Mouse (Mus musculus) midbrain, embryonic 10.5 days (tissue): ENCODE measurements at regions not wholly inside any gene's neighbourhood (a gene's known extent, or its start where the extent isn't known, plus 50 kb on each side); places are given as distances from the start of the nearest gene placed in this dataset.
"Not testable (repeated sequence)": the region's sequence is repeated elsewhere in the genome, so short reads cannot be mapped to it uniquely, and the experiment has no call there.

ENCODE experiments used
- DNase-seq: peaks from one replicate; pipeline ENCODE4 v3.0.0-alpha.2; 2017; ENCODE audit warnings: low spot score
- H3K27ac ChIP-seq: fragments of 300-500 bp; sonication (generic); replicated peaks from 2 replicates; pipeline ENCODE4 v1.5.1; 2016; ENCODE audit warnings: mild to moderate bottlenecking
- H3K27me3 ChIP-seq: fragments of 300-500 bp; sonication (generic); 2 replicates; pipeline ENCODE4 v1.6.1; 2016; ENCODE audit warnings: low read depth, mild to moderate bottlenecking; ENCODE audit not compliant: poor library complexity, severe bottlenecking
- H3K36me3 ChIP-seq: fragments of 300-500 bp; sonication (generic); 2 replicates; pipeline ENCODE4 v1.6.1; 2016; ENCODE audit warnings: mild to moderate bottlenecking, moderate library complexity
- H3K4me1 ChIP-seq: fragments of 300-500 bp; sonication (generic); 2 replicates; pipeline ENCODE4 v1.6.1; 2016
- H3K4me3 ChIP-seq: fragments of 300-500 bp; sonication (generic); 2 replicates; pipeline ENCODE4 v1.5.1; 2016; ENCODE audit warnings: mild to moderate bottlenecking, moderate library complexity
- H3K9me3 ChIP-seq: fragments of 300-500 bp; sonication (generic); replicated peaks from 2 replicates; pipeline ENCODE4 v1.6.1; 2016; ENCODE audit warnings: mild to moderate bottlenecking
- WGBS: fragments of 180-500 bp; shearing (Covaris S2); methylation state at CpG from one replicate; pipeline ENCODE4 v1.1.7; 2016; 5-methylcytosine and 5-hydroxymethylcytosine counted together

DNA sequence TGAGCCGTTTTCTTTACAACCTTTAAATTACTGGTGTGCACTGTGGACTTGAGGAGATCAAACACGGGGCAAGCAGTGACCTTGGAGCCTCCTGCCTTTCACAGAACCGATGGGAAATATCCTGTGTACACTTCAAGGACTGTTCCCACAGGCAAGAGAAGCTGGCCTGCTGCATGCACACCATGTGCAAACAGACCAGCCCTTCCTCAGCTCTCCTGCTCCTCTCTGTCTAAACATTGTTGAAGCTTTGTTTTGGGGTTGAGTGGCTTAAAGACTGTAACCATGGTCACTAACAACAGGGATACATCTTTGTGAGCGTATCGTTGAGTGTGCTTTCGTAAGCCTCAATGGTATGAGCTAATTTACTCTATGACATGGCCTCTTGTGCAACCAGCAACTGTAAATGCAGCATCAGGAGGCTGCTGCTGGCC lies 50.2 kb upstream of the Agps start:
- Histone ChIP-seq H3K4me1 (peaks cover 18% of the 10 kb centered on the region), H3K27me3 (no peaks in the 10 kb centered on the region), H3K27ac (no peak overlapping the region), H3K9me3 (no peaks in the 10 kb centered on the region), H3K36me3 (no peaks in the 10 kb centered on the region), H3K4me3 (no peak overlapping the region)
- WGBS, result 68% methylated on average over 6 of the region's 6 CpGs
- DNase-seq, result no peak

DNA sequence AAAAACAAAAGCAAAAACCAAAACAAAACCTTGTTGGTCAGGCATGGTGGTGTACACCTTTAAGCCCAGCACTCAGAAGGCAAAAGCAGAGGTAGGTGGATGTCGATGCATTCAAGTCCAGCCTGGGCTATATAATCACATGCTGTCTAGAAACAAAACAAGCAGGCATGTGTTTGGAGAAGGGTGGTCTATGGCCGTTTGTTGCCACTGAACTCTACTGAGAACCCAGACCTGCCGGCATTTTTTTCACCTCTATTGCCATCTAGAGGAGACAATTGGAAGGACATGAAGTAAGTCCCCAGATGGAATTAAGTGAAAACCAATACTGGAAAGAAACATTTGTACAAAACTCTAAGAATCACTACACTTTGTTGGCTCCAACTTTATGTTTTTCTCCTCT lies 50.9 kb upstream of the Agps start:
- Histone ChIP-seq H3K4me1 (peaks cover 24% of the 10 kb centered on the region), H3K27ac (no peak overlapping the region), H3K27me3 (no peaks in the 10 kb centered on the region), H3K36me3 (no peaks in the 10 kb centered on the region), H3K9me3 (no peaks in the 10 kb centered on the region), H3K4me3 (no peak overlapping the region)
- peak; percentile 39 for DNase-seq
- WGBS, result 2% methylated on average over 3 of the region's 3 CpGs

GRCm38 (mm10) chr2:75778628-75779027 lies 53.3 kb upstream of the Agps start:
- DNase-seq, H3K27ac ChIP-seq, H3K4me3 ChIP-seq, H3K36me3 ChIP-seq, H3K9me3 ChIP-seq, H3K27me3 ChIP-seq: not testable (repeated sequence)
- 89% methylated on average over 3 of the region's 3 CpGs for WGBS
- peaks cover 24% of the 10 kb centered on the region for H3K4me1 ChIP-seq

DNA sequence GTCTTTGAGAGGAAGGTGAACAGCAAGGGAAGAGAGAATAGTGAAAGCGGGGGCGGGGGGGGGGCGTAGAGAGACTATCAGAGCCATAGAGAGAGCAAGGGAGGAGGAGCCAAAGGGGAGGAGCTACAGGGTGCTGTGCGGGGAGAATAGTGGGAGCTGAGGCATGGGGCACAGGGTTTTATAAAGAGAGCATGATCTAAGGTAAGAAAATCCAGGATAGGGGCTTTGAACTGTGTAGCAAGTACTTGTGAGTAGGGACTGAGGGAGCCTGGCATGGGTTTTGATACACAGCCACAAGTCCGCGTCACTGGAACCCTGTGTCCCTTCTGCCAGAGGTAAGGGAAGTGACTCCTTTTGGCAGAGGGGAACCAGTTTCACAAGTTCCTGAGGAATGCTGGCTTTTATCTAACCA lies 54.9 kb upstream of the Agps start:
- Histone ChIP-seq H3K27ac (peak overlapping the region; percentile 17; the same call in 1 of the 2 replicates), H3K4me3 (peak overlapping the region; percentile 33), H3K4me1 (peaks cover 31% of the 10 kb centered on the region), H3K36me3 (no peaks in the 10 kb centered on the region), H3K27me3 (no peaks in the 10 kb centered on the region), H3K9me3 (no peaks in the 10 kb centered on the region)
- WGBS, result 11% methylated on average over 5 of the region's 6 CpGs
- no peak for DNase-seq

GRCm38 (mm10) chr2:75776533-75776932 lies 55.4 kb upstream of the Agps start:
- Histone ChIP-seq H3K27me3 (no peaks in the 10 kb centered on the region), H3K4me1 (peaks cover 31% of the 10 kb centered on the region), H3K9me3 (no peaks in the 10 kb centered on the region), H3K4me3 (peak overlapping the region; percentile 33), H3K36me3 (no peaks in the 10 kb centered on the region), H3K27ac (peak overlapping the region; percentile 17; the same call in 1 of the 2 replicates)
- WGBS, result 36% methylated on average over 12 of the region's 12 CpGs
- DNase-seq, result no peak

DNA sequence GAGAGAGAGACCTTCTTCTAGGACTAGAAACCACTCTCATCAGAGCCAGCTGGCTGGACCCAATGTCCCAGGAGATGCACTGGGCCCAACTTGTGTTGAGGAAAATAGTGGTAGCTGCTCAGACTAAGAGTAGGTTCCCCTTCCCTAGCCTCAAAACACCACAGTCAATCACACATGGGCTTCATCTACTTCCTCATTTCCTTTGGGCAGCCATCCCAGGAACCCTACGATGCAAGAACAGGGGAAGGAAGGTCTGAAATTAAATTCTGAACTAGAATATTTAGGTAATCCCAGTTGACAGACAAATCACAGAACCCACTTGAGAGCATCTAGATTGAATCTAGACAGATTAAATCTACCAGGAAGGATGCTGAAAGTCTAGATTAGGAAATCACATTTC lies 56.8 kb upstream of the Agps start:
- Histone ChIP-seq H3K4me3 (no peak overlapping the region), H3K27me3 (no peaks in the 10 kb centered on the region), H3K9me3 (no peaks in the 10 kb centered on the region), H3K36me3 (no peaks in the 10 kb centered on the region), H3K27ac (no peak overlapping the region), H3K4me1 (peaks cover 25% of the 10 kb centered on the region)
- WGBS, result 71% methylated on average over 1 of the region's 1 CpGs
- DNase-seq, result no peak

GRCm38 (mm10) chr2:75773431-75773830 lies 58.5 kb upstream of the Agps start:
- DNase-seq, result no peak
- H3K27ac ChIP-seq, result no peak overlapping the region
- peaks cover 30% of the 10 kb centered on the region for H3K4me1 ChIP-seq
- no peaks in the 10 kb centered on the region for H3K27me3 ChIP-seq
- no peaks in the 10 kb centered on the region for H3K9me3 ChIP-seq
- H3K36me3 ChIP-seq, result no peaks in the 10 kb centered on the region
- H3K4me3 ChIP-seq, result no peak overlapping the region
- WGBS, result 85% methylated on average over 5 of the region's 5 CpGs

- Histone ChIP-seq H3K27me3 (no peaks in the 10 kb centered on the region), H3K36me3 (no peaks in the 10 kb centered on the region), H3K9me3 (no peaks in the 10 kb centered on the region), H3K4me3 (no peak overlapping the region), H3K27ac (no peak overlapping the region; the same call in 1 of the 2 replicates), H3K4me1 (peaks cover 34% of the 10 kb centered on the region)
- WGBS, result 45% methylated on average over 11 of the region's 11 CpGs
- peak; percentile 18 for DNase-seq
These were observed 59.6 kb upstream of the Agps start for GRCm38 (mm10) chr2:75772251-75772956.

GRCm38 (mm10) chr2:75770633-75771032 lies 61.3 kb upstream of the Agps start:
- Histone ChIP-seq H3K9me3 (no peaks in the 10 kb centered on the region), H3K27ac (no peak overlapping the region), H3K36me3 (no peaks in the 10 kb centered on the region), H3K4me3 (no peak overlapping the region), H3K4me1 (peaks cover 23% of the 10 kb centered on the region), H3K27me3 (no peaks in the 10 kb centered on the region)
- WGBS, result 83% methylated on average over 1 of the region's 1 CpGs
- DNase-seq, result no peak

- Histone ChIP-seq H3K27ac (peak overlapping the region; percentile 61; the same call in 1 of the 2 replicates), H3K27me3 (no peaks in the 10 kb centered on the region), H3K9me3 (no peaks in the 10 kb centered on the region), H3K36me3 (no peaks in the 10 kb centered on the region), H3K4me3 (no peak overlapping the region), H3K4me1 (peaks cover 23% of the 10 kb centered on the region)
- 84% methylated on average over 5 of the region's 5 CpGs for whole genome bisulfite sequencing
- no peak for DNase-seq
These were observed 63.2 kb upstream of the Agps start for GRCm38 (mm10) chr2:75768559-75769304.

DNA sequence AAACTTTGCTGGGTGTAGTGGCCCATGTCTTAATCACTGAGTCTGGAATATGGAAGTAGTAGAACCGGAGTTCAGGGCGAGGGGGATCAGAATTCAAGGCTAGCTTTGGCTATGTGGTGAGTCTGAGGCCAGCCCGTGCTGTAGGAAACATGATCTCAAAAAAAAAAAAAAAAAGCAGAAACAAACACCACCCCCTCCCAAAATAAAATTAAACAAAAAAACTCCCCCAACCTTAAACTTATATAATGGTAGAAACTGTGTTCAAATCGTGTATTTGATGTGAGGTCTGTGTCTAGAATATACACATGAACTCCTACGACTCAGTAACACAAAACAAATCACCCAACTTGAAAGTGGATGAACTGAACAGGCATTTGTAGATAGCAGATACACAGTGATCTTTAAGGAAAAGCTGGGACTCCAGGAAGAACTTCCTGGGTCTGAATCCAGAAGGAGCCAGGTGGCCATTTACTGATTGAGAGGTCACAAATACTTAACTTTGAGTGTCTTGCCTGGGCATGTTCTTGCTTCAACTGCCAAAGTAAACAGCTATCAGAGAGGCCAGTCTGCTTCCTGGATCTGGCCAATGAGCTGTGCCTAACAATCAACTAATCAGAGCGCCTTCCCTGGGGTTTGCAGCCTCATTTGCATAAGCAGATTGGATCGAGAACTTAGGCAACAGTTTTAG lies 63.6 kb upstream of the Nfe2l2 start:
- Histone ChIP-seq H3K27ac (peak overlapping the region; percentile 61; the same call in 1 of the 2 replicates), H3K4me1 (peaks cover 23% of the 10 kb centered on the region), H3K9me3 (no peaks in the 10 kb centered on the region), H3K36me3 (no peaks in the 10 kb centered on the region), H3K4me3 (no peak overlapping the region), H3K27me3 (no peaks in the 10 kb centered on the region)
- DNase-seq, result no peak
- WGBS, result 58% methylated on average over 7 of the region's 7 CpGs

- Histone ChIP-seq H3K27me3 (no peaks in the 10 kb centered on the region), H3K27ac (no peak overlapping the region), H3K36me3 (no peaks in the 10 kb centered on the region), H3K4me1 (peaks cover 17% of the 10 kb centered on the region), H3K9me3 (no peaks in the 10 kb centered on the region), H3K4me3 (no peak overlapping the region)
- no peak for DNase-seq
- WGBS, result 82% methylated on average over 4 of the region's 4 CpGs
These were observed 61.0 kb upstream of the Nfe2l2 start for GRCm38 (mm10) chr2:75765403-75765802.

GRCm38 (mm10) chr2:75763252-75763651 lies 58.8 kb upstream of the Nfe2l2 start:
- Histone ChIP-seq H3K36me3 (no peaks in the 10 kb centered on the region), H3K9me3 (no peaks in the 10 kb centered on the region), H3K27ac (no peak overlapping the region), H3K4me3 (no peak overlapping the region), H3K4me1 (peaks cover 24% of the 10 kb centered on the region), H3K27me3 (no peaks in the 10 kb centered on the region)
- WGBS, result 73% methylated on average over 3 of the region's 3 CpGs
- no peak for DNase-seq
